Mouse (Mus musculus) kidney, postnatal 0 days (tissue): ENCODE results near the gene Iqschfp. TPM values are rescaled to one million over a fixed set of nuclear protein-coding genes. Genes with fewer than 3 reads are reported as not detected.

Source experiments
- ATAC-seq: fragments of 200-750 bp; cut with Nextera tagmentation; replicated peaks from 2 replicates; pipeline ENCODE4 v1.8.0; 2017; ENCODE audit warnings: low read depth, moderate number of reproducible peaks, moderate TSS enrichment, moderate library complexity; ENCODE audit not compliant: low FRiP score
- DNase-seq: peaks from one replicate; pipeline ENCODE4 v3.0.0-alpha.2; 2016; ENCODE audit warnings: low spot score
- H3K27ac ChIP-seq: fragments of 300-500 bp; sonication (generic); 2 replicates; pipeline ENCODE4 v1.5.1; 2014; ENCODE audit warnings: mild to moderate bottlenecking
- H3K27me3 ChIP-seq: fragments of 300-500 bp; sonication (generic); 2 replicates; pipeline ENCODE4 v1.6.1; 2014; ENCODE audit warnings: low read length, mixed read lengths; ENCODE audit not compliant: insufficient read depth
- H3K36me3 ChIP-seq: fragments of 300-500 bp; sonication (generic); 2 replicates; pipeline ENCODE4 v1.6.1; 2014; ENCODE audit warnings: low read length, mixed read lengths; ENCODE audit not compliant: insufficient read depth
- H3K4me1 ChIP-seq: fragments of 300-500 bp; sonication (generic); replicated peaks from 2 replicates; pipeline ENCODE4 v1.6.1; 2014; ENCODE audit warnings: antibody characterized with exemption, low read length, mixed read lengths; ENCODE audit not compliant: insufficient read depth
- H3K4me2 ChIP-seq: fragments of 300-500 bp; sonication (generic); 2 replicates; pipeline ENCODE4 v1.6.1; 2014; ENCODE audit warnings: mild to moderate bottlenecking, low read length, moderate library complexity, mixed read lengths
- H3K4me3 ChIP-seq: fragments of 300-500 bp; sonication (generic); replicated peaks from 2 replicates; pipeline ENCODE4 v1.5.1; 2014; ENCODE audit warnings: low read depth, low read length
- H3K9ac ChIP-seq: fragments of 300-500 bp; sonication (generic); 2 replicates; pipeline ENCODE4 v1.6.1; 2014; ENCODE audit warnings: low read depth, low read length
- H3K9me3 ChIP-seq: fragments of 300-500 bp; sonication (generic); replicated peaks from 2 replicates; pipeline ENCODE4 v1.6.1; 2016; ENCODE audit warnings: low read length, inconsistent platforms, mixed read lengths
- CTCF ChIP-seq: IDR thresholded peaks from 2 replicates; pipeline ENCODE4 v1.5.1; 2016; ENCODE audit warnings: antibody characterized with exemption, low read depth, mild to moderate bottlenecking, moderate library complexity
- WGBS: fragments of 180-500 bp; shearing (Covaris S2); extraction: QIAGEN DNeasy Blood & Tissue Kit; methylation state at CpG from one replicate; pipeline ENCODE4 v1.1.7; 2014; 5-methylcytosine and 5-hydroxymethylcytosine counted together
- polyA plus RNA-seq: library from polyadenylated mRNA; unstranded; fragments of >200 nt; fragmentation: Nextera tagmentation; extraction: Ambion mirVana; gene quantifications from 2 replicates; pipeline ENCODE4 v1.2.1, GENCODE M21; 2015

The Iqschfp gene
- polyA plus RNA-seq, 1 experiment from 2014 or later, result 0.05 TPM

DNA sequence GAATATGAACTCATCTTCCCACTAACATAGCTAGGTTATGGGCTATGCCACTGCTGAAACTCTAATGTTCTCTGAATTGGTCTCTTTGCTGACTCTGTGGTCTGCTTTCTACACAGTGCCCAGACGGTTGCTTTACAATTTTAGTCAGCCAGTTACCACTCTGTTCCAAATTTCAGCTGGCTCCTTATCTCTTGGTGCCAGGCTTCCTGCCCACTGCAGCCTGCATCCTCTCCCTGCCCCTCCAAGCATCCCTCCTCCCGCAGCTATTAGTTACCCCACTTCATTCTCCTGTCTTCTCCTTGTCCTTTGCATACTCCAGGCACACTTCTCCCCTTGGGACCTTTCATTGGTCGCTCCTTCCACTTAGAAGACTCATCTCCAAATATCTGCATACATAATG lies 268.7 kb downstream of the Iqschfp start:
- H3K27ac ChIP-seq, result no peak overlapping the region

DNA sequence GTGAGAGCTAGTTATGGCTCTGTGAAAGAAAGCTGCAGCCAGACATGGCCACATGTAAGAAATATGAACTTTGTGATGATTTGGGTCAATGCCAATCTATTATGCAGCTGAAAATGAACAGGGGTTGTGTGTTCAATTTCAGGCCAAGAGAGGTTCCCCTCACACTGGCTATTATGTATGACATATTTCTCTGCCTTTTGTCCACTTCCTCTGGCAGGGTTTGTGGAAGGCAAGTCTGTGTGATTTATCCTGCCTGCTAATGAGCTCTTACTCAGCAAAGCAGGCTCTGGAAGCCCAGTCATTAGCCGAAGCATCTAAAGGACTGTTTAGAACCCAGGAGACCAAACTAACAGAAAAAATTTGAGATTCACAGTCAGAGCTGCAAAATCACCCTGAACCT lies 286.2 kb downstream of the Iqschfp start:
- no peaks in the 10 kb centered on the region for H3K9me3 ChIP-seq
- no peak overlapping the region for H3K9ac ChIP-seq
- no peaks in the 10 kb centered on the region for H3K36me3 ChIP-seq
- 55% methylated on average over 1 of the region's 1 CpGs for WGBS
- TF ChIP-seq CTCF, result no peak
- H3K4me3 ChIP-seq, result no peak overlapping the region
- no peak for ATAC-seq
- H3K4me2 ChIP-seq, result no peak overlapping the region
- DNase-seq, result peak; percentile 23
- no peak overlapping the region for H3K27ac ChIP-seq
- no peaks in the 10 kb centered on the region for H3K4me1 ChIP-seq
- H3K27me3 ChIP-seq, result no peaks in the 10 kb centered on the region

More for the DNA sequence above, 268.7 kb downstream of the Iqschfp start:
- 74% methylated on average over 3 of the region's 3 CpGs for WGBS
- no peak for TF ChIP-seq CTCF
- ATAC-seq (no peak), DNase-seq (no peak)
- Histone ChIP-seq H3K27me3 (no peaks in the 10 kb centered on the region), H3K36me3 (no peaks in the 10 kb centered on the region), H3K4me2 (no peak overlapping the region), H3K9me3 (no peaks in the 10 kb centered on the region), H3K4me3 (no peak overlapping the region), H3K4me1 (no peaks in the 10 kb centered on the region), H3K9ac (no peak overlapping the region)

DNA sequence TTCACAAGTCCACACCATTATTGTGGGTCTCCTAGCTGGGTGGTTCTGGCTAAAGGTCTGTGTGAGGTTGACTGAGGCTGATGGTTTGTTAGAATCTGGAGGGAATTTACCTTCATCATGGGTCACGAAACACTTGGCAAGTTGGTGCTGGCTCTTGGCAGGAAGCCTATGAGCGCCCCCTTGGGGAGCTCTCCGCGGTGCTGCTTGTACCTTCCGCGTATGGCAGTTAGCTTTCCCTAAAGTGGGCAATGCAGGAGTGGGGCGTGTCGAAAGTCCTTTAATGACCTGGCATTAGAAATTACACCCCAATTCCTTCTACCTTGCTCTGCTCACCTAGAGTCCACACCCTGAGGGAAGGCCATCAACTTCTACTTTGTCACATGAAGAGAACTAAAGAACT lies 295.4 kb downstream of the Iqschfp start:
- no peak overlapping the region for H3K4me3 ChIP-seq
- no peaks in the 10 kb centered on the region for H3K9me3 ChIP-seq
- WGBS, result 75% methylated on average over 8 of the region's 8 CpGs
- no peak overlapping the region for H3K27ac ChIP-seq
- H3K4me1 ChIP-seq, result no peaks in the 10 kb centered on the region
- no peak overlapping the region for H3K4me2 ChIP-seq
- H3K9ac ChIP-seq, result no peak overlapping the region
- DNase-seq (no peak), ATAC-seq (no peak)
- H3K36me3 ChIP-seq, result no peaks in the 10 kb centered on the region
- H3K27me3 ChIP-seq, result no peaks in the 10 kb centered on the region
- no peak for TF ChIP-seq CTCF

DNA sequence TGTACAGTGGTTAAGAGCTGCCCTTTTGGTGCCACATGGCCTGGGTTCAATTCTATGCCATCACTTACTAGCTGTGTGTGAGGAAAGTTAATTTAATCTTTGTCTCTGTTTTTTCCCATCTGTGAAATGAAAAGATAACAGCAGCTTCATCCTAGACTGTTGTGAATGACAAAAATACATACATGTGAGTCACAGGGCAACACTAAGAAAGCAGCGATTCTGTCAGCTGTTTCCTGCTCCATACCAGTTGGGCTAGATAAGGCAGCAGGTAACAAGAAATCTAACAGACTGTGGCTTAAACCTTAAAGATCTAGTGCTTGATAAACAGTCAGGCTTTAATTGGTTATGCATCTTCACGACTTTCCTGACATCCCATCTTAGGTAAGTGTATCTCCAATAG lies 297.1 kb downstream of the Iqschfp start:
- ATAC-seq (no peak), DNase-seq (no peak)
- no peak overlapping the region for H3K4me3 ChIP-seq
- H3K9ac ChIP-seq, result no peak overlapping the region
- H3K36me3 ChIP-seq, result no peaks in the 10 kb centered on the region
- H3K9me3 ChIP-seq, result no peaks in the 10 kb centered on the region
- no peak overlapping the region for H3K27ac ChIP-seq
- WGBS, result 81% methylated on average over 2 of the region's 2 CpGs
- TF ChIP-seq CTCF, result no peak
- H3K4me2 ChIP-seq, result no peak overlapping the region
- H3K4me1 ChIP-seq, result no peaks in the 10 kb centered on the region
- H3K27me3 ChIP-seq, result no peaks in the 10 kb centered on the region

DNA sequence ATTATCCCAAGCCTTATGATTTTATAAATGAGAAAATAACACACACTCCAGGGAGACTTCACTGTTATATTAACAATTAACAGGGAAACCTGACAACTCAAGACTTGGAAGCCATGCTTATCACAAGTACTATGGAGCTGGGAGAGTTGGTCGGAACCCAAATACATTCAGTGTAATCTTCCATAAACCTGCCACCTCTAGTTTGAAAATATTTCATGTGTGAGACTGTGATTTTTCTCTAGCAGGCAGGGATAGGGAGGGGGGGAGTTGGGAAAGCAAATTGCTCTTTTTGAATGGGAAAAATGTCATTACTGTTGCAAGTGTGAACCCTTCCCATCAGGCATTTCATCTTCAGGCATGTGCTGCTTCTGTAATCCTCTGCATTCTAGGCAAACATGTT lies 304.9 kb downstream of the Iqschfp start:
- no peak for ATAC-seq
- Histone ChIP-seq H3K27ac (no peak overlapping the region), H3K9ac (no peak overlapping the region), H3K9me3 (no peaks in the 10 kb centered on the region), H3K4me1 (no peaks in the 10 kb centered on the region), H3K36me3 (no peaks in the 10 kb centered on the region), H3K4me2 (no peak overlapping the region), H3K4me3 (no peak overlapping the region), H3K27me3 (no peaks in the 10 kb centered on the region)
- DNase-seq, result no peak
- TF ChIP-seq CTCF, result no peak
- 91% methylated on average over 1 of the region's 1 CpGs for WGBS

DNA sequence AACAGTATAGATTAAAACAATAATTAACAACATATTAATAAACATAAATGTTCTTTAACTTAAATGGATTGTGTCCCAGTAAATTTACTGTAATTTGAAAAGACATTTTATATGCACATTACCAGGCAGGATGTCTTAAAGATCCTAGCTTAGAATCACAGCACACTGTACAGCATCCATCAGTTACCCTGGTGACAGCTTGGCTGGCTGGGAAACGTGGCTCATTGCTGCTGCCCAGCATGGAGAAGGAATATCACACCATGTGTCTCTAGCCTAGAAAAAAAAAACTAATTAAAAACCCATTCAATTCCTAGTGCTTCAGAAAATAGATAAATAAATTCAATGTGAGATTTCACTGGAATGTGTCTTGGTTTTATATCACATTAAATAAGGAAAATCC lies 309.2 kb downstream of the Iqschfp start:
- Histone ChIP-seq H3K4me3 (no peak overlapping the region), H3K9ac (no peak overlapping the region), H3K36me3 (no peaks in the 10 kb centered on the region), H3K9me3 (no peaks in the 10 kb centered on the region), H3K27me3 (no peaks in the 10 kb centered on the region), H3K27ac (no peak overlapping the region), H3K4me2 (no peak overlapping the region), H3K4me1 (no peaks in the 10 kb centered on the region)
- no peak for TF ChIP-seq CTCF
- 18% methylated on average over 1 of the region's 1 CpGs for WGBS
- ATAC-seq (no peak), DNase-seq (no peak)

DNA sequence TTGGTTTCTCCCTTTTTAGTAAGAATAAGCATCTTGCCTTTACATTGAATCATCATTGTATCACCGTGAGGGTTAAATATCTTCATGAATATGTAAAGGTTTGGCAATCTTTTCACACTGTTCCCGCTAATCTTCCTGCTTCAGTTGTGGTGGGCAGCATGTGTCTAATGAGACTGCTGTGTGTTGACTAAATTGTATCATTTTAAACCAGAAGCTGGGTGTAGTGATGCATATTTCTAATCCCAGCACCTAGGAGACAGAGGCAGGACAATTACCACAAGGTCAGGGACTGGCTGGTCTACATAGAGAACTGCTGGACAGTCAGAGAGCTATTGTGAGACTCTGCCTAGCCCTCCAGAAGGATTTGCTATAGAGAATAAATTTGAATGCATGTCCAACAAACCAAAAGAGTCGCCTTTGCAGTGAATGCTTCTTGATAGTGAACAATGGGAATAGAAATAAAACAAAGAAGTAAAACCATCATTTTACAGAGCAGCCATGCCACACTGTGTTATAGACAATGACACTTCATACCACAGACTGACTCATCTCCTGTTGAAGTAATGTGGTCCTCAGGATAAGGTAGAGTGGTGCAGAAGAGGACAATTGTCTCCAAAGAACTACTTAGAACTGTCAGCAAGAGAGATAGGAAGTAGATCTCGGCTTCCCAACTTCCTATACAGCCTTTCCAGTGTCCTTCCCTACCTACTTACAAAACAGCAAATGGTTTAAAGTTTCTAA lies 310.3 kb downstream of the Iqschfp start:
- DNase-seq, result no peak
- H3K4me2 ChIP-seq, result no peak overlapping the region
- WGBS, result 77% methylated on average over 4 of the region's 4 CpGs

More for the DNA sequence above, 310.3 kb downstream of the Iqschfp start:
- H3K9me3 ChIP-seq, result no peaks in the 10 kb centered on the region
- H3K27ac ChIP-seq, result no peak overlapping the region
- no peak overlapping the region for H3K4me3 ChIP-seq
- no peaks in the 10 kb centered on the region for H3K4me1 ChIP-seq
- no peak for ATAC-seq
- H3K27me3 ChIP-seq, result no peaks in the 10 kb centered on the region
- no peak for TF ChIP-seq CTCF
- H3K9ac ChIP-seq, result no peak overlapping the region
- H3K36me3 ChIP-seq, result no peaks in the 10 kb centered on the region
